Mouse (Mus musculus): ENCODE results near the gene Dnajc28. TPM values are rescaled to one million over a fixed set of nuclear protein-coding genes. Genes with fewer than 3 reads are reported as not detected.

Gene Dnajc28
- polyA plus RNA-seq (2012; rRNA removed): 3.9 and 4.2 TPM in 2 replicates

GRCm38 (mm10) chr16:91618511-91619501 is at the start of gene Dnajc28:
TSS of gene Dnajc28 (minus strand) at chr16:91619026.

GRCm38 (mm10) chr16:91647461-91648219 is 28.8 kb upstream of the Dnajc28 start, which contains the start of gene Son:
TSS of gene Son (plus strand) at chr16:91647506.

GRCm38 (mm10) chr16:91646681-91647419 is 28.0 kb upstream of the Dnajc28 start, which contains the start of gene Gart:
TSS of gene Gart (minus strand) at chr16:91646952.

GRCm38 (mm10) chr16:91597672-91598010 is 21.2 kb downstream of the Dnajc28 start, which contains the start of gene Tmem50b:
TSS of gene Tmem50b (minus strand) at chr16:91597800.

Other genes with a start within 250 kb of the Dnajc28 start
- gene Ifnar2, start 246.2 kb downstream of the Dnajc28 start, polyA plus RNA-seq (2012; rRNA removed): 26.0 and 28.7 TPM in 2 replicates
- gene Gm21970, start 227.3 kb downstream of the Dnajc28 start, polyA plus RNA-seq (2012; rRNA removed): not detected in 2 replicates
- 6.2 and 8.4 TPM in 2 replicates for gene Il10rb, start 212.9 kb downstream of the Dnajc28 start, polyA plus RNA-seq (2012; rRNA removed)
- 44.4 and 44.8 TPM in 2 replicates for gene Ifnar1, start 133.8 kb downstream of the Dnajc28 start, polyA plus RNA-seq (2012; rRNA removed)
- 26.4 and 27.1 TPM in 2 replicates for gene Ifngr2, start 72.0 kb downstream of the Dnajc28 start, polyA plus RNA-seq (2012; rRNA removed)
- gene Tmem50b, start 21.2 kb downstream of the Dnajc28 start, polyA plus RNA-seq (2012; rRNA removed): 44.4 and 48.9 TPM in 2 replicates
- gene Gart, start 27.9 kb upstream of the Dnajc28 start, polyA plus RNA-seq (2012; rRNA removed): 69.1 and 69.3 TPM in 2 replicates
- 346 and 354 TPM in 2 replicates for gene Son, start 28.5 kb upstream of the Dnajc28 start, polyA plus RNA-seq (2012; rRNA removed)
- 39.1 and 41.5 TPM in 2 replicates for gene Donson, start 69.7 kb upstream of the Dnajc28 start, polyA plus RNA-seq (2012; rRNA removed)
- 72.3 and 80.8 TPM in 2 replicates for gene Cryzl1, start 109.9 kb upstream of the Dnajc28 start, polyA plus RNA-seq (2012; rRNA removed)
- gene Itsn1, start 110.3 kb upstream of the Dnajc28 start, polyA plus RNA-seq (2012; rRNA removed): 76.2 and 88.3 TPM in 2 replicates

Measured in central nervous system, embryonic 14 days (tissue).